Mouse (Mus musculus) liver, postnatal 0 days (tissue): ENCODE measurements around the gene Kcnk12. TPM values are rescaled to one million over a fixed set of nuclear protein-coding genes. Genes with fewer than 3 reads are reported as not detected.

ENCODE experiments used
- ATAC-seq: fragments of 200-750 bp; cut with Nextera tagmentation; 2 replicates; pipeline ENCODE4 v1.8.0; 2017; ENCODE audit warnings: mild to moderate bottlenecking, moderate library complexity
- DNase-seq: peaks from one replicate; pipeline ENCODE4 v3.0.0-alpha.2; 2016
- H3K27ac ChIP-seq: fragments of 300-500 bp; sonication (generic); 2 replicates; pipeline ENCODE4 v1.5.1; 2014; ENCODE audit warnings: antibody characterized with exemption, moderate library complexity, mild to moderate bottlenecking, low read depth
- H3K27me3 ChIP-seq: fragments of 300-500 bp; sonication (generic); 2 replicates; pipeline ENCODE4 v1.6.1; 2014; ENCODE audit warnings: low read length, control low read depth, mixed read lengths; ENCODE audit not compliant: insufficient read depth
- H3K36me3 ChIP-seq: fragments of 300-500 bp; sonication (generic); replicated peaks from 2 replicates; pipeline ENCODE4 v1.6.1; 2014; ENCODE audit warnings: mild to moderate bottlenecking, control low read depth, low read length, moderate library complexity, mixed read lengths; ENCODE audit not compliant: insufficient read depth
- H3K4me1 ChIP-seq: fragments of 300-500 bp; sonication (generic); 2 replicates; pipeline ENCODE4 v1.6.1; 2014; ENCODE audit warnings: antibody characterized with exemption, mild to moderate bottlenecking, control low read depth; ENCODE audit not compliant: insufficient read depth
- H3K4me2 ChIP-seq: fragments of 300-500 bp; sonication (generic); 2 replicates; pipeline ENCODE4 v1.6.1; 2014; ENCODE audit warnings: low read depth, mild to moderate bottlenecking, low read length, moderate library complexity, mixed read lengths
- H3K4me3 ChIP-seq: fragments of 300-500 bp; sonication (generic); 2 replicates; pipeline ENCODE4 v1.5.1; 2014; ENCODE audit warnings: low read depth, low read length
- H3K9ac ChIP-seq: fragments of 300-500 bp; sonication (generic); replicated peaks from 2 replicates; pipeline ENCODE4 v1.6.1; 2014; ENCODE audit warnings: mild to moderate bottlenecking, moderate library complexity
- H3K9me3 ChIP-seq: fragments of 300-500 bp; sonication (generic); 2 replicates; pipeline ENCODE4 v1.6.1; 2016; ENCODE audit warnings: mild to moderate bottlenecking, control low read depth, low read length, mixed read lengths
- CTCF ChIP-seq: sonication (generic); IDR thresholded peaks from 2 replicates; pipeline ENCODE4 v1.5.1; 2016; ENCODE audit warnings: antibody characterized with exemption, low read depth
- EP300 ChIP-seq: IDR thresholded peaks from 2 replicates; pipeline ENCODE4 v1.6.1; 2016; ENCODE audit warnings: antibody characterized with exemption, low read depth, mild to moderate bottlenecking
- WGBS: fragments of 180-500 bp; shearing (Covaris S2); extraction: QIAGEN DNeasy Blood & Tissue Kit; methylation state at CpG from one replicate; pipeline ENCODE4 v1.1.7; 2014; ENCODE audit not compliant: insufficient replicate concordance; 5-methylcytosine and 5-hydroxymethylcytosine counted together
- polyA plus RNA-seq: library from polyadenylated mRNA; unstranded; fragments of >200 nt; fragmentation: Nextera tagmentation; extraction: Ambion mirVana; gene quantifications from 2 replicates; pipeline ENCODE4 v1.2.1, GENCODE M21; 2015

The Kcnk12 gene
- 0.52 and 1.2 TPM in 2 replicates for polyA plus RNA-seq

DNA sequence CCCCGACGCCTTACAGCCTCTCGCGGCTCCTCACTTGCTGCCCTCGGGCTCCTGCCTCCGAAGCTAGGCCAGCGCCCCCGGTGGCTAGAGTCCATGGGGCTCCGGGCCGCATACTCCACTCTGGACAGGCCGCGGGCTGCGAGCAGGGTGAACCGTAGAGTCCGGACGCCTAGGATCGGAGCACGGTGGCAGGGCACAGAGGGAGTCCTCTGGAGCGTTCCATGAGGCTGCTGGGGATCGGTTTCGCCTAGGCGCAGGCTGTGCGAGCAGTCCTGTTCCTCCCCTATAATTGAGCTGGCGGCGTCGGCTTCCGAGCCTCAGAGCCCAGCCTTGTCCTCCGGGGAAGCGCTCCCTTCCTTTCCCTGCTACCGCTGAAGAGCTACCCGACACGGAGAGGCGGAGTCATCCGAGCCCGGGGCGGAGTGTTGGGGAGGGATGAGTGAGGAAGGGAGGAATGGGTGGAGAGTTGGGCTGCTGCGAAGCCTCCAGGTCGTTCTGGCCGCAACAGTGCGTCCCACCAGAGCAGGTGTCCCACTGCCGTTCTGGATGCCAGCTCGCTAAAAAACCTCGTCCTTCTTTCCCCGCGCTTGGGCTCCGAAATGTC, at the start of gene Kcnk12:
Gene Kcnk12, minus strand, starts transcription at position 307 of the 604 bp plus-strand sequence.
- TF ChIP-seq CTCF = peak; percentile 21; the same call in 1 of the 2 replicates
- no peak for TF ChIP-seq EP300
- H3K27ac ChIP-seq = no peak within 1 kb of the TSS
- no peaks in the 10 kb centered on the region for H3K9me3 ChIP-seq
- H3K4me3 ChIP-seq = peak within 1 kb of the TSS; percentile 47
- DNase-seq = peak; percentile 43
- no peak within 1 kb of the TSS for H3K9ac ChIP-seq
- WGBS = under 1% methylated on average over 35 of the region's 46 CpGs
- H3K4me1 ChIP-seq = peaks cover 19% of the 10 kb centered on the region
- no peaks in the 10 kb centered on the region for H3K36me3 ChIP-seq
- H3K4me2 ChIP-seq = peak within 1 kb of the TSS; percentile 76
- ATAC-seq = peak; percentile 45
- peaks cover 51% of the 10 kb centered on the region for H3K27me3 ChIP-seq

DNA sequence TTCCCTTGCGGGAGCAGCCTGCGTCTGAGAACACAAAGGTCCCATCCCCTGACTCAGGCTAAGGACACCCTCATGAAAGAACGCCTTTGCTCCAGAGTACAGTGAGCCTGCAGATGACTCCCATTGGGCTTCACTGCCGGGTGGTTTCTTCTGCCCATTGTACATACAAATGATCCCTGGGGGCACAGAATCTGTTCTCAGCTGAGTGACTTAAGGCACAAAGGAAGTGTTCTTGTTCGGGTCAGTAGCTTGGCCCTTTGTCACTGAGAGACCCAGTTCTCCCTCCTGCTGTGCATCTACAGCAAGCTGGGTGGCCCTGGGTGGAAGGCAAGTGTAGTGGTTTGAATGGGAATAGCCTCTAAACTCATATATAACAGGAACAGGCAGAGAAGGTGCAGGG, 44.4 kb upstream of the Kcnk12 start:
- Histone ChIP-seq H3K27ac (no peak overlapping the region), H3K4me3 (no peak overlapping the region), H3K9ac (no peak overlapping the region), H3K36me3 (no peaks in the 10 kb centered on the region), H3K9me3 (no peaks in the 10 kb centered on the region), H3K27me3 (no peaks in the 10 kb centered on the region), H3K4me1 (no peaks in the 10 kb centered on the region), H3K4me2 (no peak overlapping the region)
- no peak for DNase-seq
- no peak for TF ChIP-seq CTCF
- no peak for TF ChIP-seq EP300
- WGBS = 81% methylated on average over 5 of the region's 5 CpGs
- no peak for ATAC-seq

DNA sequence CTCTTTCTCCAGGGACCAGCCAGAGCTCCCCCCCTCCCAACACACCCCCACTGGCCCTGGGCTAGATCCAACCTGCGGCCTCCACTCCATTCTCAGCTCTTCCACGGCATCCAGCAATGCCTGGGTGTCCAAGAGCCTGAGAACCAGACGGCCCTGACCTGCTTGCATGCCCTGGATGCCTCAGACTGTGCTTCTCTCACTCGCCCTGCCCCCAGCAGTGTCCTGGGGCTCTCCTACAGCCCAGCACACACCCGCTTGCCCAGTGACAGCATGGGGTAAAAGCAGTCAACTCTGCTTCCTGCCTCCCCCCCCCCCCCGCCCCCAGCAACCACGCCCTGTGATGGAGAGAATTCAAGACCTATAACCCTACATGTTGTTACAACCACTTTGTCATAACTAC, 42.3 kb upstream of the Kcnk12 start:
- DNase-seq = no peak
- H3K4me2 ChIP-seq = no peak overlapping the region
- no peaks in the 10 kb centered on the region for H3K27me3 ChIP-seq
- H3K4me1 ChIP-seq = no peaks in the 10 kb centered on the region
- no peaks in the 10 kb centered on the region for H3K36me3 ChIP-seq
- 59% methylated on average over 7 of the region's 7 CpGs for WGBS
- TF ChIP-seq CTCF (no peak), EP300 (no peak)
- no peak overlapping the region for H3K27ac ChIP-seq
- no peak for ATAC-seq
- no peak overlapping the region for H3K4me3 ChIP-seq
- H3K9me3 ChIP-seq = no peaks in the 10 kb centered on the region
- no peak overlapping the region for H3K9ac ChIP-seq

DNA sequence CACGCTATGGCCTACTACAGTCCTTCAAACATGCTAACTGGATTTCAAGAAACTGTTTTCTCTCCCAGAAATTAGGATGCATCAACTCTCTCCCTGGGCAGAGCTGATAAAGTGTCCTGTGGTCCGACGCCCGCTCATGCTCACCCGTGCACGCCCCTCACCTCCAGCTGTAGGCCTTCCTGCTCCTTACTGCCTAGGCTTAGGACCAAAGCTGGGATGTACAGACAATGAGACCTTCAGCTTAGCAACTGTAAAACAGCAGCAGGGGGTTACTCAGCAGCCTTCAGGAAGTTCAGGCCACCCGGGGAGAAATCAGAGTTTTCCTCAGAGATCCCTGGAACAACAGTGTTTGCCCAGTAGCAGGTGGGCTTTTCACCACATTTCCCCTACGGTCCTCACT, 37.1 kb upstream of the Kcnk12 start:
- 44% methylated on average over 8 of the region's 8 CpGs for WGBS

DNA sequence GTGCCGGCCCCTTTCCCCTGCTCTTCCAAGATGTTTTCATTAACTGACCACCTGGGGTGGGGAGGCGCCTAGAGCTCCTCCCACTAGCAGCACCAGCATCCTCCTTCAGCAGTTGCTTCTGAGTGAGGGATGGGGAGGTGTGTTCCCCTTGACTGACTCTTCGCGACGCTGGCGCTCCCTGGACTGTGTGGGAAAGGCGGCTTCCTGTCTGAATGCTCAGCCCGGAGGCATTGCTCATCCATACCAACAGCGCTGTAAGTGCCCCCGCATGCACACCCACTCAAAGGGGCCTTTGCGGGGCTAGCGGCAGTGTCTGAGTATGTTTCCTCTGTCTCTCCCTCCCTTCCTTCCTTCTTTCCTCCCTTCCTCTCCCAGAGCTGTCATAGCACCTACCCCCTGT, 29.1 kb upstream of the Kcnk12 start:
- H3K27ac ChIP-seq = no peak overlapping the region
- no peaks in the 10 kb centered on the region; the same call in 1 of the 2 replicates for H3K27me3 ChIP-seq
- H3K4me2 ChIP-seq = no peak overlapping the region
- H3K4me1 ChIP-seq = no peaks in the 10 kb centered on the region
- ATAC-seq (no peak), DNase-seq (no peak)
- WGBS = 12% methylated on average over 12 of the region's 12 CpGs
- no peaks in the 10 kb centered on the region for H3K9me3 ChIP-seq
- no peak overlapping the region for H3K9ac ChIP-seq
- TF ChIP-seq EP300 (no peak), CTCF (no peak)
- no peak overlapping the region for H3K4me3 ChIP-seq
- H3K36me3 ChIP-seq = no peaks in the 10 kb centered on the region

More for the DNA sequence above, 37.1 kb upstream of the Kcnk12 start:
- Histone ChIP-seq H3K4me1 (no peaks in the 10 kb centered on the region), H3K27ac (no peak overlapping the region), H3K36me3 (no peaks in the 10 kb centered on the region), H3K9ac (no peak overlapping the region), H3K9me3 (no peaks in the 10 kb centered on the region), H3K27me3 (no peaks in the 10 kb centered on the region), H3K4me3 (no peak overlapping the region), H3K4me2 (no peak overlapping the region)
- ATAC-seq = no peak
- TF ChIP-seq EP300 (no peak), CTCF (no peak)
- DNase-seq = no peak

DNA sequence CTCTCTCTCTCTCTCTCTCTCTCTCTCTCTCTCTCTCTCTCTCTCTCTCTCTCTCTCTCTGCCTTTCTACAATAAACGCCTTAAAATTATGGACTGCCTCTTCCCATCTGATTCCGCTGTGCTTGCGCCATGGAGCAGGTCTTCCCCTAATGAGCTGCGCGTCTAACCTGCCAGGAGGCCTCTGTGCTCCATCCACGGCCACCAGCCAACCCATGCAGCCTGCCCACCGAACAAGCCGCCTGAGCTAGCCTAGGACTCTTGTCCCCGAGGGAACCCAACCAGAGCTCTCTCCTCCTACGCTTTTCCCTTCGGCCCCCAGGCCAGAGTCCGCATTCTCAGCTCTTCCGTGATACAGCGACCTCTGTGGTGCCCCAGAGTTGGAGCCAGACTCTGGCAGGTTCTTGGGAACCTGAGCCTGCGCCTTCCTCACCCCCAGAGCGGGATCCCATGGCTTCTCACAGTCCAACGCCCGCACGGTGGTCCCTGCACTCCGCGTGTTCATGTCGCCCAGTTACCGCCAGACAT, 28.3 kb upstream of the Kcnk12 start:
- TF ChIP-seq EP300 = no peak
- no peak for TF ChIP-seq CTCF
- no peak overlapping the region for H3K9ac ChIP-seq
- no peaks in the 10 kb centered on the region for H3K9me3 ChIP-seq
- H3K27ac ChIP-seq = no peak overlapping the region
- H3K27me3 ChIP-seq = no peaks in the 10 kb centered on the region; the same call in 1 of the 2 replicates
- no peak overlapping the region for H3K4me3 ChIP-seq
- no peaks in the 10 kb centered on the region for H3K4me1 ChIP-seq
- no peak overlapping the region for H3K4me2 ChIP-seq
- H3K36me3 ChIP-seq = no peaks in the 10 kb centered on the region
- ATAC-seq = no peak
- no peak for DNase-seq
- WGBS = 28% methylated on average over 23 of the region's 23 CpGs
